Mouse (Mus musculus) liver, embryonic 11.5 days (tissue): ENCODE results near the gene Afg1l. TPM values are rescaled to one million over a fixed set of nuclear protein-coding genes. Genes with fewer than 3 reads are reported as not detected.
A peak's percentile ranks its signal among the peaks of the same experiment; 100 is the strongest.

ENCODE experiments used
- ATAC-seq: fragments of 200-750 bp; cut with Nextera tagmentation; replicated peaks from 2 replicates; pipeline ENCODE4 v1.8.0; 2017; ENCODE audit warnings: moderate number of reproducible peaks, mild to moderate bottlenecking, moderate TSS enrichment, moderate library complexity; ENCODE audit not compliant: low FRiP score
- DNase-seq: peaks from one replicate; pipeline ENCODE4 v3.0.0-alpha.2; 2017; ENCODE audit warnings: low spot score
- H3K27ac ChIP-seq: fragments of 300-500 bp; sonication (generic); 2 replicates; pipeline ENCODE4 v1.5.1; 2014; ENCODE audit warnings: mild to moderate bottlenecking, low read depth, low read length, control low read depth
- H3K27me3 ChIP-seq: fragments of 300-500 bp; sonication (generic); replicated peaks from 2 replicates; pipeline ENCODE4 v1.6.1; 2014; ENCODE audit warnings: low read length, mixed read lengths; ENCODE audit not compliant: control insufficient read depth, insufficient read depth
- H3K36me3 ChIP-seq: fragments of 300-500 bp; sonication (generic); 2 replicates; pipeline ENCODE4 v1.6.1; 2014; ENCODE audit warnings: mild to moderate bottlenecking, low read length, moderate library complexity, mixed read lengths; ENCODE audit not compliant: control insufficient read depth, insufficient read depth
- H3K4me1 ChIP-seq: fragments of 300-500 bp; sonication (generic); replicated peaks from 2 replicates; pipeline ENCODE4 v1.6.1; 2014; ENCODE audit warnings: low read length, mixed read lengths; ENCODE audit not compliant: control insufficient read depth, insufficient read depth
- H3K4me2 ChIP-seq: fragments of 300-500 bp; sonication (generic); 2 replicates; pipeline ENCODE4 v1.6.1; 2014; ENCODE audit warnings: mild to moderate bottlenecking, control low read depth, moderate library complexity
- H3K4me3 ChIP-seq: fragments of 300-500 bp; sonication (generic); 2 replicates; pipeline ENCODE4 v1.5.1; 2014; ENCODE audit warnings: low read depth, low read length, control low read depth
- H3K9ac ChIP-seq: fragments of 300-500 bp; sonication (generic); 2 replicates; pipeline ENCODE4 v1.6.1; 2014; ENCODE audit warnings: low read depth, low read length, control low read depth
- H3K9me3 ChIP-seq: fragments of 300-500 bp; sonication (generic); 2 replicates; pipeline ENCODE4 v1.6.1; 2016; ENCODE audit warnings: low read length, inconsistent platforms, mixed read lengths; ENCODE audit not compliant: control insufficient read depth
- WGBS: fragments of 180-500 bp; shearing (Covaris S2); extraction: QIAGEN DNeasy Blood & Tissue Kit; methylation state at CpG from one replicate; pipeline ENCODE4 v1.1.7; 2014; 5-methylcytosine and 5-hydroxymethylcytosine counted together
- polyA plus RNA-seq: library from polyadenylated mRNA; unstranded; fragments of >200 nt; fragmentation: Nextera tagmentation; extraction: Ambion mirVana; gene quantifications from 2 replicates; pipeline ENCODE4 v1.2.1, GENCODE M21; 2014

Gene Afg1l
- polyA plus RNA-seq, 1 experiment from 2014 or later = 5.0 TPM

DNA sequence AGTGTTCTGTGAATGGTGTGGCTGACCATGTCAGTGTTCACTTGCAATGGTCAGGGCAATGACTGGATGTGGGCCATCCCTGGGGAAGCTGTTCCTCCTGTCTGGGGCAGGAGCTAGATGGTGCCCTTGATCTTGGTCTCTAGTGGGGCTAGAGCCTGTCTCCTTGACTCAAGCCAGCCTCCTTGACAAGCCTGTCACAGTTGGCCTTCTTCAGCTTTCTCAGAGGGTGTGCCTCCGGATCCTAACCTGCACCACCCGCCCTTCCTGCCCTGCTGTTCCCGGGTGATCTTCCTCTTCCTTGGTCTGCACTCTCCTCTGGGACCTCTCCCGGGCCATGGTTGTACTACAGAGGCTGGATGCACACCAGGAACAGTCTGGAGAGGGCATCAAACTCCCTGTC, 177.6 kb downstream of the Afg1l start:
- H3K36me3 ChIP-seq = no peaks in the 10 kb centered on the region
- WGBS = 59% methylated on average over 4 of the region's 4 CpGs
- no peak overlapping the region for H3K4me2 ChIP-seq
- no peaks in the 10 kb centered on the region; the same call in 1 of the 2 replicates for H3K4me1 ChIP-seq
- no peak for DNase-seq
- no peak for ATAC-seq
- H3K27ac ChIP-seq = no peak overlapping the region
- no peak overlapping the region for H3K4me3 ChIP-seq
- H3K27me3 ChIP-seq = no peaks in the 10 kb centered on the region
- H3K9ac ChIP-seq = no peak overlapping the region
- no peaks in the 10 kb centered on the region for H3K9me3 ChIP-seq

DNA sequence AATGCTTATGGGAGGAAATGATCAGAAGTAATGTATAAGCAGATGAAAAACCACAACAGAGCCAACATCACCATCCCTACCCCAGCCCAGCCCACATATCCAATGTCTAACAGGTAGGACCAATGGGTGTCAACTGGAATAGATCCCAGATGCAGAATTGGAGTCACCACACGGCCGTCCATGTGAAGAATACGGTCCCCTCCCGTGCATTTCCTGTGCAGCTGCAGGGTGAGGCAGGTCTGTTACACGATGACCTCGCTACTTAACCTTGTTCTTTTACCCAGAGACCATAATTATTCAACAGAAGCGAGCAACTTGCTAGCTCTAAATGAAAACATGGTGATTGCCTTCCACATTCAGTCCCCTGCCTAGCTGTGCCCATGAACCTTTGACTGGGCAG, 178.4 kb downstream of the Afg1l start:
- Histone ChIP-seq H3K27ac (no peak overlapping the region), H3K9me3 (no peaks in the 10 kb centered on the region), H3K4me3 (no peak overlapping the region), H3K4me2 (no peak overlapping the region), H3K4me1 (no peaks in the 10 kb centered on the region; the same call in 1 of the 2 replicates), H3K9ac (no peak overlapping the region), H3K36me3 (no peaks in the 10 kb centered on the region), H3K27me3 (no peaks in the 10 kb centered on the region)
- no peak for ATAC-seq
- no peak for DNase-seq
- 52% methylated on average over 7 of the region's 7 CpGs for WGBS

DNA sequence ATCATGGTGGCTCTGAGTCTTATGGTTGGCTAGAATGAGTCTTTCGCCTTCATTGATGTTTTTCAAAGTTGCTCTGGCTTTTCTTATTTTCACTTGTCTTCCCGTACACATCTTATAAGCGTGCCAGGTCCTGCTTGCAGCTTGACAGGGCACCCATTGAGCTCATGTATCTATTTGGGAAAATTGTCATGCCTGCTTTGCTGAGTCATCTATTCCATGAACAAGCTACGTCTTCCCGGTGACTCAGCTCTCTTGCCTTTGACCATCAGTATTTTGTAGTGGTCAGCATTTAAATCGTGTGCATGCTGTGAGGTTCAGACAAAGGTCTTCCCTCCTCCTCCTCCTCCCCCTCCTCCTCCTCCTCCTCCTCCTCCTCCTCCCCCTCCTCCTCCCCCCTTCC, 178.9 kb downstream of the Afg1l start:
- Histone ChIP-seq H3K9me3 (no peaks in the 10 kb centered on the region), H3K4me2 (no peak overlapping the region), H3K27me3 (no peaks in the 10 kb centered on the region), H3K9ac (no peak overlapping the region), H3K4me1 (peaks cover under 1% of the 10 kb centered on the region; the same call in 1 of the 2 replicates), H3K36me3 (no peaks in the 10 kb centered on the region), H3K4me3 (no peak overlapping the region), H3K27ac (no peak overlapping the region)
- WGBS = 71% methylated on average over 6 of the region's 6 CpGs
- DNase-seq (no peak), ATAC-seq (no peak)

DNA sequence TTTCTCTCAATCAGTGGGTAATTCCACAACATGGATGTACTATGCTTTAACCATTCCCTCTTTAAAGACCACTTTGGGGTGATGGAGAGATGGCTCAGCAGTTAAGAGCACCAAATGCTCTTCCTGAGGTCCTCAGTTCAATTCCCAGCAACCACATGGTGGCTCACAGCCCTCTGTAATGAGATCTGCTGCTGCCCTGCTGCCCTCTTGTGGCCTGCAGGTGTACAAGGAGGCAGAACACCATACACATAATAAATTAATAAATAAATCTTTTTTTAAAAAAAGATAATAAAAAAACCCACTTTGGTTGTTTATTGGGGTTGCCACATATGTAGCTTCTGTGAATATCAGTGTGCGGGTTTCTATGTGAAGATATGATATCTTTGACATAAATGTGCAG, 180.4 kb downstream of the Afg1l start:
- Histone ChIP-seq H3K27ac (no peak overlapping the region), H3K4me2 (no peak overlapping the region), H3K4me1 (peaks cover 3% of the 10 kb centered on the region; the same call in 1 of the 2 replicates), H3K9ac (no peak overlapping the region), H3K4me3 (no peak overlapping the region), H3K36me3 (no peaks in the 10 kb centered on the region), H3K9me3 (no peaks in the 10 kb centered on the region), H3K27me3 (no peaks in the 10 kb centered on the region)
- ATAC-seq (no peak), DNase-seq (no peak)
- 67% methylated on average over 1 of the region's 1 CpGs for WGBS

DNA sequence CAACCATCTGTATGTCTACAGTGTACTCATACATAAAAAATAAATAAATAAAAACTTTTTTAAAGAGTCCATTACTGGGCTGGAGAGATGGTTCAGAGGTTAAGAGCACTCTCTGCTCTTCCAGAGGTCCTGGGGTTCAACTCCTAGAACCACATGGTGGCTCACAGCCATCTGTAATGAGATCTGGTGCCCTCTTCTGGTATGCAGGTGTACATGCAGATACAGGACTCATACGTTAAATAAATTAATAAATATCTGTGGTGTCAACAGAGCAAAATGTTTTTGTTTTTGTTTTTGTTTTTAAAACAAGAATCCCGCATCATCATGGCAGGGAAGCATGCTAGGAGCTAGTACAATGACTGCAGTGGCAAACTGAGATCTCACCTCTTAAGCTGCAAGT, 181.3 kb downstream of the Afg1l start:
- 0 out of 2 replicates have a peak, but pooled peaks have one; percentile 8 for ATAC-seq

DNA sequence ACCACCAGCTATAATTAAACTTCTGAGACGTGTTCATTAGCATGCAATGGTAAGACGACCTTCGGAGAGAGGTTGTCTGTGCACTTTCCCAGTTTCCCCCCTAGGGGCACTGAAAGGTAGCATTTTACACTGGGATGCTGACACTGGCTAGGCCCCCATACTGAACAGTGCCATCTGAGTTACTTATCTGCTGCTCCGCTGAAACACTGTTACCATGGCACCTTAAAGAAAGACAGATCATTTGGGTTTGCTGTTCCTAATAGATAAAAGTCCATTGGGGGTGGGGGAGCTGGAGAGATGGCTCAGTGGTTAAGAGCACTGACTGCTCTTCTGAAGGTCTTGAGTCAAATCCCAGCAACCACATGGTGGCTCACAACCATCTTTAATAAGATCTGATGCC, 181.8 kb downstream of the Afg1l start:
- Histone ChIP-seq H3K9ac (no peak overlapping the region), H3K4me2 (no peak overlapping the region), H3K27ac (no peak overlapping the region), H3K4me1 (peaks cover 3% of the 10 kb centered on the region; the same call in 1 of the 2 replicates), H3K27me3 (no peaks in the 10 kb centered on the region), H3K36me3 (no peaks in the 10 kb centered on the region), H3K4me3 (no peak overlapping the region), H3K9me3 (no peaks in the 10 kb centered on the region)
- DNase-seq = no peak
- ATAC-seq = peak; percentile 91
- 55% methylated on average over 4 of the region's 4 CpGs for WGBS

More for the DNA sequence above, 181.3 kb downstream of the Afg1l start:
- H3K4me3 ChIP-seq = no peak overlapping the region
- WGBS = 73% methylated on average over 2 of the region's 2 CpGs
- H3K4me2 ChIP-seq = no peak overlapping the region
- H3K9me3 ChIP-seq = no peaks in the 10 kb centered on the region
- H3K27ac ChIP-seq = 0 out of 2 replicates have a peak overlapping the region, but pooled peaks have one; percentile 19
- no peaks in the 10 kb centered on the region for H3K27me3 ChIP-seq
- no peaks in the 10 kb centered on the region for H3K36me3 ChIP-seq
- peaks cover 3% of the 10 kb centered on the region; the same call in 1 of the 2 replicates for H3K4me1 ChIP-seq
- no peak for DNase-seq
- no peak overlapping the region for H3K9ac ChIP-seq

DNA sequence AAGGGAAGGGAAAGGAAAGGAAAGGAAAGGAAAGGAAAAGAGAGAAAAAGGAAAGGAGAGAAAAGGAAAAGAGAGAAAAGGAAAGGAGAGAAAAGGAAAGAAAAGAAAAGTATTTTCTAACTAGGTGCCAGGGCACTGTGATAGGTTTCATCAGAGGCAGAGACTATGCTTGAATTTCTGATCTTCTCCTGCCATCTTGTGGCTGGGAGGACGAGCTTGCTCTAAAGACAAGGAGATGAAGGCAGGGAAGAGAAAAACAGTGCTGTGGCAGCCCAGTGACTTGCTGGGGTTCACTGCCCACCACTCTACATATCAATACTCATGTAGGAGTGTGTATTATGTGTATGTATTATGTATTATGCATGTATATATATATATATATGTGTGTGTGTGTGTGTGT, 183.3 kb downstream of the Afg1l start:
- Histone ChIP-seq H3K27ac (no peak overlapping the region), H3K27me3 (no peaks in the 10 kb centered on the region), H3K4me2 (no peak overlapping the region), H3K4me3 (no peak overlapping the region), H3K36me3 (no peaks in the 10 kb centered on the region), H3K9me3 (no peaks in the 10 kb centered on the region), H3K9ac (no peak overlapping the region), H3K4me1 (peaks cover 3% of the 10 kb centered on the region; the same call in 1 of the 2 replicates)
- DNase-seq = no peak
- no peak for ATAC-seq
- 11% methylated on average over 1 of the region's 1 CpGs for WGBS

DNA sequence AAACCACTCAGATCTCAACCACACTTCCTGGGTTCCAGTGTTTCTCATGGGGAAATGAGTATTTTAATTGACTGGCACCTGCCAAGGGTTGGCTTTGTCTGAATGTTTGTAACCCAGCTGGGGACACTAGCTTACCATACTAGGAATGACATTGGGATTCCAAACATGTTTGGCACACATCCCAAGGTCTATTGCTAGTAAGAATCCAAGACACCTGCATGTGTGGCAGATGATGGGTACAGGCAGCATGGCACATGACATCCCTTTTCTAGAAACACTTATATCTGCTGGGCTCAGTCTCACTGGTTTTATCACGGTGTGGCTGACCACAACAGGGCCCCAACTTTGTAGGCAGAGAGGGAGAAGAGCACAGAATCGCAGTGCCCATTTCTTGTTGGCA, 184.0 kb downstream of the Afg1l start:
- no peak for ATAC-seq

DNA sequence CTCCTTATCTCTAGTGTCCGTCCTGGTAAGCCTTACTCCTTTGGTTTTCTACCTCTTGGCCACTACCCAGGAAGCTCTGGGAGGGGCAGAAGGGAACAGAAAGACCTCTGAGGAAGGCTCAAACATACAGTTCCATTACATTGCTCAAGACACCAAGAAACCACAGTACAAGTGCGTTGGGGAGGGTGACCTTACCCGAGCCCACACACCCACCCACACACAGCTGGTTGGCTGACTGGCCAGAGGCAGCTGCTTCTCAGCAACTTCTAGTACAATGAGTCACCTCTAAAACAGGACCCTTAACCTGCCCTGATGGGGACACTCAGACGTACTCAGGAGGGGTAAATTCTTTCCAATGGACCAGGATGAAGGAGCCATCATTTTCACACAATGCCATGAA, 184.5 kb downstream of the Afg1l start:
- DNase-seq = no peak
- Histone ChIP-seq H3K9ac (no peak overlapping the region), H3K9me3 (no peaks in the 10 kb centered on the region), H3K27ac (no peak overlapping the region), H3K27me3 (no peaks in the 10 kb centered on the region), H3K4me2 (no peak overlapping the region), H3K4me1 (peaks cover 3% of the 10 kb centered on the region; the same call in 1 of the 2 replicates), H3K36me3 (no peaks in the 10 kb centered on the region), H3K4me3 (no peak overlapping the region)
- 45% methylated on average over 4 of the region's 4 CpGs for WGBS
- ATAC-seq = no peak

More for the DNA sequence above, 184.0 kb downstream of the Afg1l start:
- Histone ChIP-seq H3K4me1 (peaks cover 3% of the 10 kb centered on the region; the same call in 1 of the 2 replicates), H3K9me3 (no peaks in the 10 kb centered on the region), H3K4me2 (no peak overlapping the region), H3K27me3 (no peaks in the 10 kb centered on the region), H3K9ac (no peak overlapping the region), H3K36me3 (no peaks in the 10 kb centered on the region), H3K27ac (no peak overlapping the region), H3K4me3 (no peak overlapping the region)
- DNase-seq = no peak
- WGBS = 28% methylated on average over 2 of the region's 2 CpGs
